ENCODE assay signal across 8 mouse cellular contexts in the genomic region with DNA sequence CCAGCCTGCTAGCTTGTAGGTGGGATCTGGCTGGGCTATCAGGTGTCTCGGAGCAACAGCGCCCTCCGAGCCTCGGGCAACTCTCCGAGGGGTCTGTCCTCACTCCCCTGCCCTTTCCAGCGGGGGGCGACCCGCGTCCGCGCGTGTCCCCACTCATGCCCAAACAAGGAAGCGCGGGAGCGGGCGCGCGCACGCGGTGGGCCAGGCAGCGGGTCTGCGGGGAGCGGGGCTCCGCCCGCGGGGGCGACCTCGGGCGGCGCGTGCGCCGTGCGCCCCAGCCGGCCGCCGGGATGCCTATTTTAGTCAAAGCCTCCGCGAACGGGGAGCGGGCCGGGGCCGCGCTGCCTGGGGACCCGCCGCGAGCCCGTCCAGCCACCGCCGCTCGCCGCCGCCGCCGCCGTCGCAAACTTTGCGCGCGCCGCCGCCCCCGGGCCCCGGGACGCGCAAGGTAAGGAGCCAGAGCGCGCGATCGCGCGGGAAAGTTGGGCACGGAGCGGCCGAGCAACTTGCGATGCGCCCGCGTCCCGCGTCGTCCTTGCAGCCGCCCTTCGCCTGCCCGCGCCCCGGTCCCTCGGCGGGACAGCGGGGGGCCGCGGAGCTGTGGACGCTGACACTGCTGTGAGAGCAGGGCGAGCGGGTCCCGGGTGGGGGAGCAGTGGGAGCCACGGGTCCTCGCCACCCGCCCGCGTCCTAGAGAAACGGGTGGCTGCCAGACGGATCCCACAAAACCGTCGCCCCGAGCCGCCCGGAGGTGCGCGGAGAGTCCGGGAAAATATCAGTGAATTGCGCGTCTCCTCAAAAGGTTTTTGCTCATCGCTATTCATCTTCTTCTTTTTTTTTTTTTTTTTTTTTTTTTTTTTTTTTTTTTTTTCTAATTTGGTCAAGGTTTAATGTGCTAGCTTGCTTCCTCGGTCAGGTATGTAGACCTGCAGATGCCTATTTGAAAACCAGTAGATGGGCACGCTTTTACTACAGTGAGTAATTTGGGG. TPM values are rescaled to one million over a fixed set of nuclear protein-coding genes. Genes with fewer than 3 reads are reported as not detected.
DNase-seq lines count a peak whose midpoint lies in the region; ATAC-seq lines count a peak whose summit lies in the region.

A gene (plus strand): TSS at position 339 of the 989 bp plus-strand sequence.

- H3K27ac ChIP-seq in kidney, embryonic 16.5 days (ENCODE audit: low read length) = no peak within 1 kb of the TSS
- no peak within 1 kb of the TSS for H3K27ac ChIP-seq in intestine, embryonic 16.5 days (ENCODE audit: low read length)
- H3K27ac ChIP-seq in liver, embryonic 15.5 days (replicated peaks) = no peak within 1 kb of the TSS

- H3K9ac ChIP-seq in kidney, embryonic 16.5 days (replicated peaks; ENCODE audit: low read length) = peak within 1 kb of the TSS; percentile 74
- peak within 1 kb of the TSS; percentile 72 for H3K9ac ChIP-seq in intestine, embryonic 16.5 days (ENCODE audit: low read depth, low read length)
- no peak within 1 kb of the TSS for H3K9ac ChIP-seq in liver, embryonic 15.5 days

- peak within 1 kb of the TSS; percentile 62 for H3K4me3 ChIP-seq in kidney, embryonic 16.5 days (ENCODE audit: low read length)
- peak within 1 kb of the TSS; percentile 69 for H3K4me3 ChIP-seq in intestine, embryonic 16.5 days (ENCODE audit: low read length)
- H3K4me3 ChIP-seq in liver, embryonic 15.5 days (replicated peaks) = peak within 1 kb of the TSS; percentile 51

- H3K36me3 ChIP-seq in kidney, embryonic 16.5 days (ENCODE audit: insufficient read depth, low read length) = no peaks in the 10 kb centered on the region
- no peaks in the 10 kb centered on the region for H3K36me3 ChIP-seq in intestine, embryonic 16.5 days (ENCODE audit: control insufficient read depth, insufficient read depth, low read length)
- H3K36me3 ChIP-seq in liver, embryonic 15.5 days (replicated peaks) = no peaks in the 10 kb centered on the region

- H3K4me2 ChIP-seq in kidney, embryonic 16.5 days (replicated peaks; ENCODE audit: low read depth, low read length) = peak within 1 kb of the TSS; percentile 94
- peak within 1 kb of the TSS; percentile 94 for H3K4me2 ChIP-seq in intestine, embryonic 16.5 days (ENCODE audit: low read depth, low read length)
- H3K4me2 ChIP-seq in liver, embryonic 15.5 days = peak within 1 kb of the TSS; percentile 68

- under 1% methylated on average over 115 of the region's 116 CpGs for WGBS in kidney, embryonic 16.5 days
- WGBS in intestine, embryonic 16.5 days = 1% methylated on average over 88 of the region's 116 CpGs
- WGBS in liver, embryonic 15.5 days (ENCODE audit: insufficient replicate concordance) = 2% methylated on average over 70 of the region's 116 CpGs

- no peaks in the 10 kb centered on the region for H3K9me3 ChIP-seq in kidney, embryonic 16.5 days (ENCODE audit: low read length)
- H3K9me3 ChIP-seq in intestine, embryonic 16.5 days (ENCODE audit: control insufficient read depth, low read length) = no peaks in the 10 kb centered on the region
- H3K9me3 ChIP-seq in liver, embryonic 15.5 days (replicated peaks) = no peaks in the 10 kb centered on the region

- no peaks in the 10 kb centered on the region; the same call in 1 of the 2 replicates for H3K4me1 ChIP-seq in kidney, embryonic 16.5 days (ENCODE audit: insufficient read depth, low read length)
- H3K4me1 ChIP-seq in intestine, embryonic 16.5 days (ENCODE audit: control insufficient read depth, insufficient read depth, low read length) = peaks cover 5% of the 10 kb centered on the region; the same call in 1 of the 2 replicates
- no peaks in the 10 kb centered on the region for H3K4me1 ChIP-seq in liver, embryonic 15.5 days (replicated peaks)

- H3K27me3 ChIP-seq in kidney, embryonic 16.5 days (ENCODE audit: insufficient read depth, low read length) = peaks cover 20% of the 10 kb centered on the region
- peaks cover 23% of the 10 kb centered on the region for H3K27me3 ChIP-seq in intestine, embryonic 16.5 days (replicated peaks; ENCODE audit: control insufficient read depth, insufficient read depth, low read length)
- peaks cover 48% of the 10 kb centered on the region for H3K27me3 ChIP-seq in liver, embryonic 15.5 days

- ATAC-seq in kidney, embryonic 16.5 days (ENCODE audit: low FRiP score, low TSS enrichment) = peak; percentile 89
- ATAC-seq in intestine, embryonic 16.5 days = peak; percentile 81
- no peak for ATAC-seq in liver, embryonic 15.5 days (ENCODE audit: insufficient read depth)
- no peak for ATAC-seq in inflammation-experienced regulatory T-cells, adult 6 months

- no peak for DNase-seq in kidney, adult 9 months
- DNase-seq in embryo, embryonic 10.5 days (ENCODE audit: low spot score) = peak; percentile 74
- peak; percentile 34 to 57 for DNase-seq in gastrocnemius, postnatal 4 days (ENCODE audit: low spot score in 2 of 2)
- DNase-seq in right cerebral cortex, adult 2 months (ENCODE audit: low spot score in 2 of 2) = peak; percentile 10 to 11

RNA-seq across cellular contexts. Expression of the gene that starts here (rescaled TPM):
- 1.1 and 1.9 TPM in 2 replicates for polyA plus RNA-seq in kidney, embryonic 16.5 days (2015; fragmentation: Nextera tagmentation; extraction: Ambion mirVana)
- total RNA-seq in gastrocnemius, postnatal 4 days (2021) = 10 to 100 TPM; 29.4 to 33.8 TPM
- 3.0 and 3.8 TPM in 2 replicates for polyA plus RNA-seq in intestine, embryonic 16.5 days (2015; fragmentation: Nextera tagmentation; extraction: Ambion mirVana)
- polyA plus RNA-seq in liver, embryonic 15.5 days (2015; fragmentation: Nextera tagmentation; extraction: Ambion mirVana) = 0.16 and 0.21 TPM in 2 replicates
- polyA plus RNA-seq in inflammation-experienced regulatory T-cells, adult 6 months (2017; shearing (Covaris generic)) = not detected

Comparison
In these comparisons a context has a peak if more than half of its experiments do, and no peak if none do; other contexts are left out.
1. ATAC-seq: peak in kidney, embryonic 16.5 days (single experiment) and intestine, embryonic 16.5 days (single experiment); none in liver, embryonic 15.5 days (single experiment) and inflammation-experienced regulatory T-cells, adult 6 months (single experiment).
2. Peak in every context shown above with its lines, with median percentiles within 50 percentile points of each other: H3K4me2 ChIP-seq and H3K4me3 ChIP-seq.